Mouse (Mus musculus): ENCODE data around the gene Brs3.
A peak's percentile ranks its signal among the peaks of the same experiment; 100 is the strongest.

Brs3 gene

DNA sequence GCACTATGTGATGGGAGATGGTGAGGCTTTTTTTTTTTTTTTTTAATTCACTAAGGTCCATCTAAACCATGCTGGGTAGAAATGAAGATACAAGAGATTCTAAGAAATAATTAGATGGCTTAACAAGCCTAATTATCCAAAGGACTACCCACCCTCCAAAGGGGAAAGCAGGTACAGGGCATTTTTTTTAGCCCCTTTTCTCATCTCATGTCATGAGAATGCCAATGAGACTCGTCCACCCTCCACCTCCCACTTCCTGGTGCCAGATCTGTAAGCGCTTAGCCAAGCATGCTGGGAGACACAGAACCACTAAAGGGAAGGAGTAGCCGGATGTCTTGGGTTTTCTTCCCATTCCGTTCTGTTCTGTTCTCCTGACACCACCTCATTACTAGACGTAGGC lies at the start of gene Brs3:
TSS of gene Brs3 (plus strand) at position 301 of the 400 bp plus-strand sequence.
- DNase-seq (ENCODE audit: low read depth): no peak

DNA sequence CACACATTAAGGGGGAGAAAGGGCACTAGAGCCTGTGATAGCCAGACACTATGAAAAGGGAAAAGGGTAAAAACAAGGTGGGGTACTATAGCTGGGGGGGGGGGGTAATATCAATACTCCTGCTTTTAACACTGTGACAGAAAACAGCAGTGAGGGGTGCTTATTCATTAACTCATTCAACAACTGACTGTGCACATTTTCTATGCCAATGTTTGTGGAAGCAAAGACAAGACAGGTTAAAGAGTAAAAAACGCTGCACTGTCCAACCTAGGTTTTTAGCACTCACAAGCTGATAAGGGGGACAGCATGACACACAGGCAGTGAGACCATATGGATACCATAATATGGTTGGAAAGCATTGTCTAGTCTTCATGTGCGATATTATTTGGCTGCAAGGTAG lies 30.0 kb upstream of the Brs3 start:
- DNase-seq (ENCODE audit: low read depth): no peak

DNA sequence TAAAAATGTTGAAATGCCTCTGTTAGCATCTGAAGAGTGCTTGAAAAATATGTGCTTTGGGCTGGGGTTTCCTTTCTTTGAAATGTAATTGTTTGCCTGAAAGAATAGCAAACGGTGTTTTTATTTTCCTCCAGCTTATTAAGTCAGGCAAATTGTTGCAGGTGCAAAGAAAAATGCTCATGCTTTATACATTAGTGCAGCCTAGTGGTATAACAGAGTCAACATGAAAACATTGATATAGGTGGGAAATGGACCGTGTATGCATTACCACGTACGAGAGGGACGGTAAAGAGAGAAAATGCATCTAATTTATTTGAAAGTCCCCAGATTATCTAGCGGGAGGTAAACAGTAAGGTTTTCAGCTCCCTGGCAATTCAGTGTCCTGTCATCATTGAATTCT lies 995 bp downstream of the Brs3 start:
- no peak for DNase-seq (ENCODE audit: low read depth)

DNA sequence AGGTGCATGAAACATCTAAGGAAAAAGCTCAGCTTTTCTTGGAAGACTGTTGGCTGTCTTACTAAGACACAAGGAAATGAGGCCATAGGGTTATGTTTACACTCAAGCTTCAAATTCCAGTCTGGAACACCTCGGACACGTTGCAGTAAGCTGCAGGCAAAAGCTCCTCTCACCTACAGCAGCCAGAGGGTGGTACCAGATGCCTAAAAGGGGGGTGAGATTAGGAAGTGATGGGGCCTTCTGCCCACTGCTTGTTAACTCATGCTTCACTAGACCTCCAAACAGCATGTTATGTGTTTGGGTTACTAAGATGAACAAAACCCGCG lies 9.9 kb downstream of the Brs3 start:
- no peak for DNase-seq (ENCODE audit: low read depth)

DNA sequence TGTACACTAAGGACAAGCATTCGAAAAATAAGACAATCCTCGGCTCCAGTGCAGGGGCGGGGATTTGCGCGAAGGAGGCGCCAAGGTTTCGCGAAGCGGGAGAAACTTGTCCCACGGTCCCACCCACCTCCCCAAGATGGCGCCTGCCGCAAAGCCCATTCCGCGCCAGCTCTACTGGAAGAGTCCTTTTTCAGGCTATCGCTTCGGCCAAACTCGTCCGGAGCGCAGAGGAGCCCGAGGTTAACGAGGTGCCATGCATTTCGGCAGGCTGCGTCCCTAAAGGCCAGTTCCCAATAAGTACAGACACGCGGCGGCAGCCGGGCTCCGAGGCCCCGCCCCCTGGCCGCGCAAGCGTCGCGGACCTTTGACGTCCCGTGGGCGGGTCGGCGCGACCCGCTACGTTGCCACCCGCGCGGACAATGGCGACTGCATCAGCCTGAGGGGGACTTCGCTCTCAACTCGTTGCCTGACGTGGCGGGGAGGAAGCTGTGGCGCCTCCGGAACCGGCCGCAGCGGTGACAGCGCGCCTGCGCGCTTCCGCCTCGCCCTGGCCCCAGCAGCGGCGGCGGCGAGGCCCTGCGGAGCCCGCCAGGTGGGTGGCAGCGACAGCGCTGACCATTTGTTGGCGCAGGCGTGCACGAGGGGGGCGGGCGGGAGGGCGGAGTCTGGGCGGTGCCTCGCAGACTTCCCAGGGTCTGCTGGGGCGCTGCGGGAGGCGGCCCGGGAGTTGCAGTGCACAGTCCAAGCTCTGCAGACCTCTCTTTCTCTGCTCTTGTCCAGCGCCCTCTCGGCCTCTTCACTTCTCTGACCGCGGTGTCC lies 10.5 kb downstream of the Brs3 start, which contains the start of gene Htatsf1:
TSS of gene Htatsf1 (plus strand) at position 410 of the 819 bp plus-strand sequence.
- DNase-seq (ENCODE audit: low read depth): peak; percentile 33

DNA sequence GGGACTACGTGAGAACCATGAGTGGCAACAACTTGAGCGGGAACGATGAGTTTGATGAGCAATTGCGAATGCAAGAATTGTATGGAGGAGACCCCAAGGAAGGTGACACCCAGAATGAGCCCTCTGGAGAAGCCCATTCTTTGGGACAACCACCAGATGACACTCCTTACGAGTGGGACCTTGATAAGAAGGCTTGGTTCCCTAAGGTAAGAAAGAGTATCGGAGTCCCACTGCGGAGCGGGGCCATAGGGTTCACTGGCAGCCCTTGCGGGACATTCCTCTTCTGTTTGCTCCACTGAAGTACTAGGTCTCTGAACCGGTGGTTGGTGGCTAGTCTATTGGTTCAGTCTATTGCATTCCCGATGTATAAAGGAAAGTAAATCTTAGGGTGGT lies 11.1 kb downstream of the Brs3 start:
- DNase-seq (ENCODE audit: low read depth): no peak

DNA sequence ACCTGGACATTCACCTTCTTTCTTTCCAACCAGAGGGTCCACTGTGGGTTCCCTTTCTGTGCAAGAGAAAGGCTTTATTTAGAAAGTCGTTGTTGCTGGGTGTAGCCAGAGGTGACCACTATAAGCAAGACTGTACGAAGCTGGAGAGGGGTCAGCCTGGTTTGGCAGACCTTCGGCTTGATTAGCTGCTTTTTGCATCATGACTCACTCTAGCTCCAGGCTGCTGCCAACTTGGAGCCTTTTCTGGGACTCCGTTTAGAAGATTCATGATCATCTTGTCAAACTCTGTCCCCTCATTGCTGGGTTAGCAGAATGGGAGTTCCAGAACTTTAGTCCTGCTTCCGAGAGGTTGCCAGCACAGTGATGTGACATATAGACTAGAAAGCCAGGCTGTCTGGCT lies 38.6 kb downstream of the Brs3 start:
- no peak for DNase-seq (ENCODE audit: low read depth)

DNA sequence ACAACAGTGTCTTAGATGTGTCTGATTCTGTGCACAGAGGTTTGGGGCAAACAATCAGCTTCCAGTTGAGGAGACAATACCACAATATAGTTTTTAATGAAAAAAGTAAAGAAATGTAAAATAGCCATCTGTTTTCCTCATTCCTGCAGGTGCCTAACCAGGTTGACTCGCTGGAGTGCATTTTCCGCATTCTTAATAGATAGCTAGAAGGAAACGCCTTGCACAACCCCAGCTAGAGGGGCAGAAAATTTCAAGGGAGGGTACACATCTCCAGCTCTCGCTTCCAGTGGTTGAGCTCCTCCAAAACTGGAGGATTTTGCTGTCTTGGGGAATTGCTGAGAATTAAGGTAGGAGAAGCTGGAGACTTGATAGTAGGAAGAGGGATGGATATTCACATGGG lies 44.9 kb downstream of the Brs3 start, which contains the start of gene Vgll1:
TSS of gene Vgll1 (plus strand) at position 301 of the 400 bp plus-strand sequence.
- no peak for DNase-seq (ENCODE audit: low read depth)

Measured in c-Kit-positive CD71-negative TER-119-negative erythroid progenitor cells, embryonic 14.5 days (primary cell).